Mouse (Mus musculus) liver, embryonic 16.5 days (tissue): ENCODE results near the gene Gpr161. TPM values are rescaled to one million over a fixed set of nuclear protein-coding genes. Genes with fewer than 3 reads are reported as not detected.
A peak's percentile ranks its signal among the peaks of the same experiment; 100 is the strongest.
"Not testable (repeated sequence)": the region's sequence is repeated elsewhere in the genome, so short reads cannot be mapped to it uniquely, and the experiment has no call there.

Experiments
- ATAC-seq: fragments of 200-750 bp; cut with Nextera tagmentation; 2 replicates; pipeline ENCODE4 v1.8.0; 2017; ENCODE audit warnings: low read depth, mild to moderate bottlenecking, moderate number of reproducible peaks, moderate library complexity
- H3K27ac ChIP-seq: fragments of 300-500 bp; sonication (generic); 2 replicates; pipeline ENCODE4 v1.5.1; 2014; ENCODE audit warnings: mild to moderate bottlenecking, low read length
- H3K27me3 ChIP-seq: fragments of 300-500 bp; sonication (generic); 2 replicates; pipeline ENCODE4 v1.6.1; 2014; ENCODE audit warnings: low read depth, low read length, mixed read lengths; ENCODE audit not compliant: control insufficient read depth, insufficient read depth
- H3K36me3 ChIP-seq: fragments of 300-500 bp; sonication (generic); 2 replicates; pipeline ENCODE4 v1.6.1; 2014; ENCODE audit warnings: mild to moderate bottlenecking; ENCODE audit not compliant: control insufficient read depth, insufficient read depth
- H3K4me1 ChIP-seq: fragments of 300-500 bp; sonication (generic); 2 replicates; pipeline ENCODE4 v1.6.1; 2014; ENCODE audit warnings: low read depth, low read length, mixed read lengths; ENCODE audit not compliant: control insufficient read depth
- H3K4me2 ChIP-seq: fragments of 300-500 bp; sonication (generic); 2 replicates; pipeline ENCODE4 v1.6.1; 2014; ENCODE audit warnings: low read depth, low read length, mixed read lengths
- H3K4me3 ChIP-seq: fragments of 300-500 bp; sonication (generic); 2 replicates; pipeline ENCODE4 v1.5.1; 2014; ENCODE audit warnings: low read depth, mild to moderate bottlenecking, low read length
- H3K9ac ChIP-seq: fragments of 300-500 bp; sonication (generic); 2 replicates; pipeline ENCODE4 v1.6.1; 2014; ENCODE audit warnings: low read depth, low read length
- H3K9me3 ChIP-seq: fragments of 300-500 bp; sonication (generic); replicated peaks from 2 replicates; pipeline ENCODE4 v1.6.1; 2016; ENCODE audit warnings: low read length; ENCODE audit not compliant: control insufficient read depth
- WGBS: fragments of 180-500 bp; shearing (Covaris S2); extraction: QIAGEN DNeasy Blood & Tissue Kit; methylation state at CpG from one replicate; pipeline ENCODE4 v1.1.7; 2014; ENCODE audit not compliant: insufficient replicate concordance; 5-methylcytosine and 5-hydroxymethylcytosine counted together
- polyA plus RNA-seq: library from polyadenylated mRNA; unstranded; fragments of >200 nt; fragmentation: Nextera tagmentation; extraction: Ambion mirVana; gene quantifications from 2 replicates; pipeline ENCODE4 v1.2.1, GENCODE M21; 2015

Gpr161 gene
- polyA plus RNA-seq, 1 experiment from 2014 or later, result 0.07 TPM

- H3K9me3 ChIP-seq, result no peaks in the 10 kb centered on the region
- WGBS, result 89% methylated on average over 2 of the region's 2 CpGs
- no peak for ATAC-seq
- H3K4me3 ChIP-seq, result no peak overlapping the region
- no peak overlapping the region for H3K4me2 ChIP-seq
- H3K9ac ChIP-seq, result no peak overlapping the region
- H3K36me3 ChIP-seq, result peaks cover under 1% of the 10 kb centered on the region
- H3K4me1 ChIP-seq, result peaks cover 15% of the 10 kb centered on the region
- H3K27me3 ChIP-seq, result no peaks in the 10 kb centered on the region
- H3K27ac ChIP-seq, result no peak overlapping the region
Observed at GRCm38 (mm10) chr1:165327370-165327769, 31.8 kb downstream of the Gpr161 start.

GRCm38 (mm10) chr1:165327831-165328230, 32.2 kb downstream of the Gpr161 start:
- Histone ChIP-seq H3K27ac (no peak overlapping the region), H3K27me3 (no peaks in the 10 kb centered on the region), H3K9me3 (no peaks in the 10 kb centered on the region), H3K4me3 (no peak overlapping the region), H3K9ac (no peak overlapping the region), H3K36me3 (peaks cover 5% of the 10 kb centered on the region), H3K4me1 (peaks cover 11% of the 10 kb centered on the region), H3K4me2 (no peak overlapping the region)
- WGBS, result 78% methylated on average over 5 of the region's 5 CpGs
- no peak for ATAC-seq

GRCm38 (mm10) chr1:165328384-165329289, 33.0 kb downstream of the Gpr161 start:
- not testable (repeated sequence) for H3K36me3 ChIP-seq, H3K9me3 ChIP-seq, H3K27ac ChIP-seq, H3K4me1 ChIP-seq, H3K4me3 ChIP-seq, H3K27me3 ChIP-seq, H3K4me2 ChIP-seq, H3K9ac ChIP-seq
- WGBS, result 79% methylated on average over 17 of the region's 17 CpGs
- ATAC-seq, result 0 out of 2 replicates have a peak, but pooled peaks have one; percentile 32

GRCm38 (mm10) chr1:165330859-165331258, 35.3 kb downstream of the Gpr161 start:
- Histone ChIP-seq H3K27ac (no peak overlapping the region), H3K9me3 (no peaks in the 10 kb centered on the region), H3K9ac (no peak overlapping the region), H3K27me3 (no peaks in the 10 kb centered on the region), H3K4me1 (peaks cover 2% of the 10 kb centered on the region; the same call in 1 of the 2 replicates), H3K4me2 (no peak overlapping the region), H3K36me3 (peaks cover 6% of the 10 kb centered on the region), H3K4me3 (no peak overlapping the region)
- no peak for ATAC-seq

- Histone ChIP-seq H3K36me3 (peaks cover 6% of the 10 kb centered on the region), H3K9ac (no peak overlapping the region), H3K4me1 (peaks cover 2% of the 10 kb centered on the region; the same call in 1 of the 2 replicates), H3K27ac (no peak overlapping the region), H3K9me3 (no peaks in the 10 kb centered on the region), H3K27me3 (no peaks in the 10 kb centered on the region), H3K4me2 (no peak overlapping the region), H3K4me3 (no peak overlapping the region)
- WGBS, result 69% methylated on average over 3 of the region's 3 CpGs
- no peak for ATAC-seq
Observed at GRCm38 (mm10) chr1:165332797-165333196, 37.2 kb downstream of the Gpr161 start.

GRCm38 (mm10) chr1:165342126-165342525, 46.5 kb downstream of the Gpr161 start:
- Histone ChIP-seq H3K4me1 (no peaks in the 10 kb centered on the region), H3K9ac (no peak overlapping the region), H3K4me3 (no peak overlapping the region), H3K36me3 (no peaks in the 10 kb centered on the region), H3K9me3 (no peaks in the 10 kb centered on the region), H3K4me2 (no peak overlapping the region), H3K27me3 (no peaks in the 10 kb centered on the region), H3K27ac (no peak overlapping the region)
- ATAC-seq, result no peak
- 72% methylated on average over 7 of the region's 7 CpGs for WGBS

GRCm38 (mm10) chr1:165344453-165344852, 48.9 kb downstream of the Gpr161 start:
- H3K9me3 ChIP-seq, result no peaks in the 10 kb centered on the region
- 46% methylated on average over 4 of the region's 4 CpGs for WGBS

GRCm38 (mm10) chr1:165348627-165349026, 53.0 kb downstream of the Gpr161 start:
- Histone ChIP-seq H3K9ac (no peak overlapping the region), H3K27me3 (no peaks in the 10 kb centered on the region), H3K36me3 (peaks cover 11% of the 10 kb centered on the region; the same call in 1 of the 2 replicates), H3K4me2 (no peak overlapping the region), H3K4me3 (no peak overlapping the region), H3K9me3 (no peaks in the 10 kb centered on the region), H3K4me1 (no peaks in the 10 kb centered on the region; the same call in 1 of the 2 replicates), H3K27ac (no peak overlapping the region)
- peak; percentile 84 for ATAC-seq

More at GRCm38 (mm10) chr1:165344453-165344852, 48.9 kb downstream of the Gpr161 start:
- Histone ChIP-seq H3K4me3 (no peak overlapping the region), H3K9ac (no peak overlapping the region), H3K4me2 (no peak overlapping the region), H3K27me3 (no peaks in the 10 kb centered on the region), H3K4me1 (no peaks in the 10 kb centered on the region), H3K27ac (no peak overlapping the region), H3K36me3 (no peaks in the 10 kb centered on the region)
- ATAC-seq, result no peak

GRCm38 (mm10) chr1:165356347-165356746, 60.8 kb downstream of the Gpr161 start:
- peaks cover 6% of the 10 kb centered on the region for H3K4me1 ChIP-seq
- peaks cover 6% of the 10 kb centered on the region; the same call in 1 of the 2 replicates for H3K36me3 ChIP-seq
- no peak for ATAC-seq
- WGBS, result 1% methylated on average over 2 of the region's 2 CpGs
- no peak overlapping the region for H3K9ac ChIP-seq
- no peak overlapping the region for H3K4me2 ChIP-seq
- no peak overlapping the region for H3K27ac ChIP-seq
- H3K27me3 ChIP-seq, result no peaks in the 10 kb centered on the region
- no peaks in the 10 kb centered on the region for H3K9me3 ChIP-seq
- H3K4me3 ChIP-seq, result no peak overlapping the region
